Mouse (Mus musculus): ENCODE measurements around the gene Srprb. TPM values are rescaled to one million over a fixed set of nuclear protein-coding genes. Genes with fewer than 3 reads are reported as not detected.

Srprb gene
- polyA plus RNA-seq, 1 experiment from 2014 or later: 60.9 TPM

GRCm38 (mm10) chr9:103184855-103185254 is 17.1 kb downstream of the Srprb start:
- WGBS: 52% methylated on average over 4 of the region's 4 CpGs
- Histone ChIP-seq H3K9ac (ENCODE audit: low read length) (no peak overlapping the region), H3K27me3 (ENCODE audit: control insufficient read depth, insufficient read depth, low read depth, low read length) (no peaks in the 10 kb centered on the region), H3K4me2 (ENCODE audit: low read depth, low read length) (no peak overlapping the region), H3K4me3 (ENCODE audit: low read length) (no peak overlapping the region), H3K27ac (ENCODE audit: low read length) (no peak overlapping the region), H3K36me3 (ENCODE audit: control insufficient read depth, insufficient read depth, low read length) (peaks cover 12% of the 10 kb centered on the region), H3K9me3 (ENCODE audit: control insufficient read depth, low read length) (no peaks in the 10 kb centered on the region), H3K4me1 (replicated peaks; ENCODE audit: control insufficient read depth, insufficient read depth, low read length) (peaks cover 12% of the 10 kb centered on the region)
- ATAC-seq (ENCODE audit: low read depth): no peak

- Histone ChIP-seq H3K9ac (ENCODE audit: low read length) (no peak overlapping the region), H3K27me3 (ENCODE audit: control insufficient read depth, insufficient read depth, low read depth, low read length) (no peaks in the 10 kb centered on the region), H3K27ac (ENCODE audit: low read length) (no peak overlapping the region), H3K4me1 (replicated peaks; ENCODE audit: control insufficient read depth, insufficient read depth, low read length) (peaks cover 12% of the 10 kb centered on the region), H3K9me3 (ENCODE audit: control insufficient read depth, low read length) (no peaks in the 10 kb centered on the region), H3K36me3 (ENCODE audit: control insufficient read depth, insufficient read depth, low read length) (no peaks in the 10 kb centered on the region), H3K4me3 (ENCODE audit: low read length) (no peak overlapping the region), H3K4me2 (ENCODE audit: low read depth, low read length) (no peak overlapping the region)
- ATAC-seq (ENCODE audit: low read depth): no peak
- 79% methylated on average over 8 of the region's 8 CpGs for WGBS
These were observed 20.1 kb downstream of the Srprb start for GRCm38 (mm10) chr9:103181886-103182285.

GRCm38 (mm10) chr9:103180807-103181565 is 21.0 kb downstream of the Srprb start:
- H3K9ac ChIP-seq (ENCODE audit: low read length): peak overlapping the region; percentile 67
- H3K36me3 ChIP-seq (ENCODE audit: control insufficient read depth, insufficient read depth, low read length): no peaks in the 10 kb centered on the region
- peaks cover 9% of the 10 kb centered on the region for H3K4me1 ChIP-seq (replicated peaks; ENCODE audit: control insufficient read depth, insufficient read depth, low read length)
- H3K4me3 ChIP-seq (ENCODE audit: low read length): peak overlapping the region; percentile 53
- peak overlapping the region; percentile 56 for H3K27ac ChIP-seq (ENCODE audit: low read length)
- ATAC-seq (ENCODE audit: low read depth): peak; percentile 95
- H3K9me3 ChIP-seq (ENCODE audit: control insufficient read depth, low read length): no peaks in the 10 kb centered on the region
- 1% methylated on average over 20 of the region's 20 CpGs for WGBS
- no peaks in the 10 kb centered on the region for H3K27me3 ChIP-seq (ENCODE audit: control insufficient read depth, insufficient read depth, low read depth, low read length)
- peak overlapping the region; percentile 68 for H3K4me2 ChIP-seq (ENCODE audit: low read depth, low read length)

- Histone ChIP-seq H3K9me3 (ENCODE audit: control insufficient read depth, low read length) (no peaks in the 10 kb centered on the region), H3K4me3 (ENCODE audit: low read length) (peak overlapping the region; percentile 53), H3K9ac (ENCODE audit: low read length) (peak overlapping the region; percentile 67), H3K27ac (ENCODE audit: low read length) (peak overlapping the region; percentile 56), H3K4me1 (replicated peaks; ENCODE audit: control insufficient read depth, insufficient read depth, low read length) (peaks cover 9% of the 10 kb centered on the region), H3K4me2 (ENCODE audit: low read depth, low read length) (peak overlapping the region; percentile 68), H3K36me3 (ENCODE audit: control insufficient read depth, insufficient read depth, low read length) (no peaks in the 10 kb centered on the region), H3K27me3 (ENCODE audit: control insufficient read depth, insufficient read depth, low read depth, low read length) (no peaks in the 10 kb centered on the region)
- 33% methylated on average over 3 of the region's 3 CpGs for WGBS
- peak; percentile 64 for ATAC-seq (ENCODE audit: low read depth)
These were observed 21.6 kb downstream of the Srprb start for GRCm38 (mm10) chr9:103180303-103180702.

GRCm38 (mm10) chr9:103175692-103176091 is 26.2 kb downstream of the Srprb start:
- no peak for ATAC-seq (ENCODE audit: low read depth)
- WGBS: 91% methylated on average over 7 of the region's 7 CpGs
- Histone ChIP-seq H3K4me2 (ENCODE audit: low read depth, low read length) (no peak overlapping the region), H3K9me3 (ENCODE audit: control insufficient read depth, low read length) (no peaks in the 10 kb centered on the region), H3K9ac (ENCODE audit: low read length) (no peak overlapping the region), H3K4me1 (replicated peaks; ENCODE audit: control insufficient read depth, insufficient read depth, low read length) (peaks cover 8% of the 10 kb centered on the region), H3K36me3 (ENCODE audit: control insufficient read depth, insufficient read depth, low read length) (no peaks in the 10 kb centered on the region), H3K4me3 (ENCODE audit: low read length) (no peak overlapping the region), H3K27me3 (ENCODE audit: control insufficient read depth, insufficient read depth, low read depth, low read length) (no peaks in the 10 kb centered on the region), H3K27ac (ENCODE audit: low read length) (no peak overlapping the region)

- H3K27ac ChIP-seq (ENCODE audit: low read length): no peak overlapping the region
- WGBS: 60% methylated on average over 6 of the region's 6 CpGs
These were observed 27.0 kb downstream of the Srprb start for GRCm38 (mm10) chr9:103174771-103175519.

GRCm38 (mm10) chr9:103168771-103169170 is 33.2 kb downstream of the Srprb start:
- 0 out of 2 replicates have a peak, but pooled peaks cover 3% of the 10 kb centered on the region for H3K4me1 ChIP-seq (replicated peaks; ENCODE audit: control insufficient read depth, insufficient read depth, low read length)
- H3K36me3 ChIP-seq (ENCODE audit: control insufficient read depth, insufficient read depth, low read length): no peaks in the 10 kb centered on the region
- H3K9me3 ChIP-seq (ENCODE audit: control insufficient read depth, low read length): no peaks in the 10 kb centered on the region
- no peak overlapping the region for H3K9ac ChIP-seq (ENCODE audit: low read length)
- H3K27ac ChIP-seq (ENCODE audit: low read length): no peak overlapping the region
- no peak overlapping the region for H3K4me3 ChIP-seq (ENCODE audit: low read length)
- WGBS: 43% methylated on average over 7 of the region's 7 CpGs
- no peak overlapping the region for H3K4me2 ChIP-seq (ENCODE audit: low read depth, low read length)
- no peak for ATAC-seq (ENCODE audit: low read depth)
- no peaks in the 10 kb centered on the region for H3K27me3 ChIP-seq (ENCODE audit: control insufficient read depth, insufficient read depth, low read depth, low read length)

More at GRCm38 (mm10) chr9:103174771-103175519, 27.0 kb downstream of the Srprb start:
- Histone ChIP-seq H3K4me3 (ENCODE audit: low read length) (no peak overlapping the region), H3K27me3 (ENCODE audit: control insufficient read depth, insufficient read depth, low read depth, low read length) (no peaks in the 10 kb centered on the region), H3K36me3 (ENCODE audit: control insufficient read depth, insufficient read depth, low read length) (no peaks in the 10 kb centered on the region), H3K4me1 (replicated peaks; ENCODE audit: control insufficient read depth, insufficient read depth, low read length) (peaks cover under 1% of the 10 kb centered on the region), H3K9ac (ENCODE audit: low read length) (no peak overlapping the region), H3K4me2 (ENCODE audit: low read depth, low read length) (no peak overlapping the region), H3K9me3 (ENCODE audit: control insufficient read depth, low read length) (no peaks in the 10 kb centered on the region)
- ATAC-seq (ENCODE audit: low read depth): 0 out of 2 replicates have a peak, but pooled peaks have one; percentile 44

GRCm38 (mm10) chr9:103168046-103168445 is 33.9 kb downstream of the Srprb start:
- Histone ChIP-seq H3K27me3 (ENCODE audit: control insufficient read depth, insufficient read depth, low read depth, low read length) (no peaks in the 10 kb centered on the region), H3K4me2 (ENCODE audit: low read depth, low read length) (no peak overlapping the region), H3K9me3 (ENCODE audit: control insufficient read depth, low read length) (no peaks in the 10 kb centered on the region), H3K36me3 (ENCODE audit: control insufficient read depth, insufficient read depth, low read length) (no peaks in the 10 kb centered on the region), H3K27ac (ENCODE audit: low read length) (no peak overlapping the region), H3K9ac (ENCODE audit: low read length) (no peak overlapping the region), H3K4me1 (replicated peaks; ENCODE audit: control insufficient read depth, insufficient read depth, low read length) (0 out of 2 replicates have a peak, but pooled peaks cover 3% of the 10 kb centered on the region), H3K4me3 (ENCODE audit: low read length) (no peak overlapping the region)
- 76% methylated on average over 6 of the region's 6 CpGs for WGBS
- no peak for ATAC-seq (ENCODE audit: low read depth)

- WGBS: 73% methylated on average over 15 of the region's 15 CpGs
- H3K9ac ChIP-seq (ENCODE audit: low read length): no peak overlapping the region
- H3K27me3 ChIP-seq (ENCODE audit: control insufficient read depth, insufficient read depth, low read depth, low read length): no peaks in the 10 kb centered on the region
- no peak overlapping the region for H3K4me2 ChIP-seq (ENCODE audit: low read depth, low read length)
- no peaks in the 10 kb centered on the region for H3K36me3 ChIP-seq (ENCODE audit: control insufficient read depth, insufficient read depth, low read length)
- H3K9me3 ChIP-seq (ENCODE audit: control insufficient read depth, low read length): no peaks in the 10 kb centered on the region
- H3K4me1 ChIP-seq (replicated peaks; ENCODE audit: control insufficient read depth, insufficient read depth, low read length): 0 out of 2 replicates have a peak, but pooled peaks cover 3% of the 10 kb centered on the region
- no peak overlapping the region for H3K4me3 ChIP-seq (ENCODE audit: low read length)
- no peak overlapping the region for H3K27ac ChIP-seq (ENCODE audit: low read length)
- no peak for ATAC-seq (ENCODE audit: low read depth)
These were observed 38.1 kb downstream of the Srprb start for GRCm38 (mm10) chr9:103163806-103164205.
